Mouse (Mus musculus): ENCODE measurements at regions not wholly inside any gene's neighbourhood (a gene's known extent, or its start where the extent isn't known, plus 50 kb on each side); places are given as distances from the start of the nearest gene placed in this dataset.

- Histone ChIP-seq H3K4me3 (no peak overlapping the region), H3K9me3 (no peaks in the 10 kb centered on the region), H3K4me2 (replicated peaks) (no peak overlapping the region), H3K4me1 (0 out of 2 replicates have a peak, but pooled peaks cover 4% of the 10 kb centered on the region), H3K27me3 (no peaks in the 10 kb centered on the region), H3K27ac (replicated peaks) (no peak overlapping the region), H3K9ac (replicated peaks) (no peak overlapping the region), H3K36me3 (no peaks in the 10 kb centered on the region)
- no peak for ATAC-seq (ENCODE audit: low FRiP score, low read depth)
- 72% methylated on average over 30 of the region's 30 CpGs for WGBS
Measured at GRCm38 (mm10) chr3:51169150-51169925, 54.9 kb upstream of the Noct start.

- 0 out of 2 replicates have a peak, but pooled peaks cover 4% of the 10 kb centered on the region for H3K4me1 ChIP-seq
- 29% methylated on average over 19 of the region's 19 CpGs for WGBS
- H3K4me3 ChIP-seq, result no peak overlapping the region
- ATAC-seq (ENCODE audit: low FRiP score, low read depth), result peak; percentile 75
- H3K9ac ChIP-seq (replicated peaks), result no peak overlapping the region
- no peaks in the 10 kb centered on the region for H3K27me3 ChIP-seq
- no peak overlapping the region for H3K27ac ChIP-seq (replicated peaks)
- H3K4me2 ChIP-seq (replicated peaks), result 0 out of 2 replicates have a peak overlapping the region, but pooled peaks have one; percentile 6
- no peaks in the 10 kb centered on the region for H3K36me3 ChIP-seq
- H3K9me3 ChIP-seq, result no peaks in the 10 kb centered on the region
Measured at GRCm38 (mm10) chr3:51170225-51170852, 53.9 kb upstream of the Noct start.

Data from midbrain, embryonic 12.5 days (tissue).